Mouse (Mus musculus) ovary, adult 10 weeks (tissue): Measurements from ENCODE around the gene Olfr1412. TPM values are rescaled to one million over a fixed set of nuclear protein-coding genes. Genes with fewer than 3 reads are reported as not detected.

Experiments
- polyA plus RNA-seq: library from polyadenylated mRNA; stranded (reverse); fragments of 350-450 nt; fragmentation: Illumina TruSeq; extraction: RNeasy Lipid Tissue Mini Kit (QIAGEN cat#74804); gene quantifications from one replicate; pipeline ENCODE4 v1.2.3, GENCODE M21; 2014

Gene Olfr1412
- not detected for polyA plus RNA-seq

DNA sequence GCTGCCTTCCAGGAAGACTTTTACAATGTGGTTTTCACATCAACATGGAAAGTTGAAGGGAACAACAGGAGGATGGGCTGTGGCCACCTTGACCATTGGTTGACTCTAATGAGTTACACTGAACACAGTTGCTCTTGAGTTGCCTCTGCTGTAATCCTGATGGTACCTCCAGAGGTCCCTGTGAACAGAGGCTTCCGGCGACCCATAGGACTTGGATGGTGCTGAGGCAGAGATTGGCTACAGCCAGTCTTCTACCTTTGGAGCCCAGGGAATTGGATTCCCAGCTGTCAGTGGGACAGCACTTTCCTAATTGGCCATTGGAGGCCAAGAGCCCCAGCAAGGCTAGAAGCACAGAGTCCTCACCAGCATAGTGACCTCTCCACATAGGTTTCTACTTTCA, at the start of gene Olfr1412:
TSS of gene Olfr1412 (plus strand) at position 301 of the 400 bp plus-strand sequence.

GRCm38 (mm10) chr1:92571022-92571421, 14.6 kb upstream of the Olfr1412 start, which contains the start of gene Olfr1413:
Gene Olfr1413, plus strand, starts transcription at chr1:92571322.

DNA sequence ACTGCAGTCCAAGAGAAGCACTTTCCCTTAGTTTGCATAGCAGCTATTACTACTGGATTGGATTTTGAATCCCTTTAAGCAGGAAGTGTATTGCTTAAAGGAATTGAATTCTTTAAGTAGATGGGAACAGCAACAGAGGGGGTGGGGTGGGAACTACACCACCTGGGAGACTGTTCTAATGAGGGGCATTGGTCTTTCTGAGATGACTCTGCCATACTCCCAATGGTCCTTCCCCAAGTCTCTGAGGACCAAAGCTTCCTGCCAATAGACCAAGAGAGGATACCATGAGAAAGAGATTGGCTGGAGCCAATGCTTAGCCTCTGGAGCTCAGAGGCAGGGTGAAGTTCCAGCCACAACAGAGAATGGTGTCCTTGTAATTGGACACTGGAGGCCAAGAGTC, 8.5 kb downstream of the Olfr1412 start, which contains the start of gene Olfr1411:
TSS of gene Olfr1411 (plus strand) at position 301 of the 400 bp plus-strand sequence.

GRCm38 (mm10) chr1:92605482-92605881, 19.9 kb downstream of the Olfr1412 start, which contains the start of gene Olfr1410:
Gene Olfr1410, plus strand, starts transcription at chr1:92605782.

DNA sequence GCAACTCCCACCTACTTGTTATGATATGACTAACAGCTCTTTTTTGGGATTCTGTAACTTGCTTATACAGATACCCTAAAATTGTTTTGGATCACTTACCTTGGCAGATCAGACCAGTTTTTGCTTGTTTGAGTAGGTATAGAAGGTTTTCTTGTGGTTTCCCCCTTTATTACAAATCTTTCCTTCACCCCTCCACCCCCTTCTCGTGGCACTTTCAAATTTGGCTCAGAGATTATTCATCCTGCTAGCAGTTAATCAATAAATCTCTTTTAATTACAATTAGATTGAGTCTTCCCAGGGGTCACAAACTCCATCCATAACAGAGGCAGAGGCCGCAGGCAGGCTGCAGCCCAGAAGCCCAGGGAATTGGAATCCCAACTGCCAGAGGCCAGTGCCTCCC, 31.9 kb downstream of the Olfr1412 start, which contains the start of gene Olfr12:
TSS of gene Olfr12 (plus strand) at position 301 of the 400 bp plus-strand sequence.

Other genes with a start within 250 kb of the Olfr1412 start
- 139 TPM for gene Ndufa10, start 111.9 kb upstream of the Olfr1412 start, polyA plus RNA-seq
- gene Olfr1416, start 100.7 kb upstream of the Olfr1412 start, polyA plus RNA-seq: not detected
- gene Olfr1415, start 89.7 kb upstream of the Olfr1412 start, polyA plus RNA-seq: not detected
- not detected for gene Olfr1414, start 67.1 kb upstream of the Olfr1412 start, polyA plus RNA-seq
- gene Olfr1413, start 14.5 kb upstream of the Olfr1412 start, polyA plus RNA-seq: not detected
- gene Olfr1411, start 8.6 kb downstream of the Olfr1412 start, polyA plus RNA-seq: not detected
- not detected for gene Olfr1410, start 20.0 kb downstream of the Olfr1412 start, polyA plus RNA-seq
- gene Olfr12, start 32.0 kb downstream of the Olfr1412 start, polyA plus RNA-seq: not detected
- gene Cops9, start 56.2 kb downstream of the Olfr1412 start, polyA plus RNA-seq: 47.2 TPM
- gene Otos, start 63.1 kb downstream of the Olfr1412 start, polyA plus RNA-seq: not detected
- gene Gpc1, start 245.9 kb downstream of the Olfr1412 start, polyA plus RNA-seq: 0.71 TPM